Mouse (Mus musculus): ENCODE measurements around the gene Sema4b. TPM values are rescaled to one million over a fixed set of nuclear protein-coding genes. Genes with fewer than 3 reads are reported as not detected.

Sema4b gene
- polyA plus RNA-seq, 1 experiment from 2014 or later, result 25.7 TPM

- H3K27me3 ChIP-seq (ENCODE audit: control insufficient read depth, insufficient read depth, low read length), result no peaks in the 10 kb centered on the region
- no peaks in the 10 kb centered on the region for H3K9me3 ChIP-seq (ENCODE audit: control insufficient read depth, low read length)
- H3K9ac ChIP-seq (replicated peaks; ENCODE audit: low read depth, low read length), result no peak overlapping the region; the same call in 1 of the 2 replicates
- peaks cover 49% of the 10 kb centered on the region for H3K4me1 ChIP-seq (ENCODE audit: control insufficient read depth, insufficient read depth, low read length)
- peak overlapping the region; percentile 65 for H3K4me2 ChIP-seq (ENCODE audit: low read depth, low read length)
- no peak overlapping the region for H3K27ac ChIP-seq (ENCODE audit: low read depth, low read length)
- no peaks in the 10 kb centered on the region for H3K36me3 ChIP-seq (ENCODE audit: control insufficient read depth, insufficient read depth, low read length)
- 67% methylated on average over 11 of the region's 11 CpGs for WGBS
- peak overlapping the region; percentile 69 for H3K4me3 ChIP-seq (ENCODE audit: low read depth, low read length)
- ATAC-seq (ENCODE audit: low read depth), result no peak
Measured at GRCm38 (mm10) chr7:80199851-80200587, 13.4 kb downstream of the Sema4b start.

GRCm38 (mm10) chr7:80200588-80200945 lies 13.9 kb downstream of the Sema4b start:
- Histone ChIP-seq H3K9me3 (ENCODE audit: control insufficient read depth, low read length) (no peaks in the 10 kb centered on the region), H3K27ac (ENCODE audit: low read depth, low read length) (no peak overlapping the region), H3K27me3 (ENCODE audit: control insufficient read depth, insufficient read depth, low read length) (no peaks in the 10 kb centered on the region), H3K4me1 (ENCODE audit: control insufficient read depth, insufficient read depth, low read length) (peaks cover 49% of the 10 kb centered on the region), H3K4me2 (ENCODE audit: low read depth, low read length) (peak overlapping the region; percentile 65; the same call in 1 of the 2 replicates), H3K36me3 (ENCODE audit: control insufficient read depth, insufficient read depth, low read length) (no peaks in the 10 kb centered on the region), H3K4me3 (ENCODE audit: low read depth, low read length) (no peak overlapping the region), H3K9ac (replicated peaks; ENCODE audit: low read depth, low read length) (no peak overlapping the region)
- ATAC-seq (ENCODE audit: low read depth), result no peak
- WGBS, result 50% methylated on average over 6 of the region's 6 CpGs

DNA sequence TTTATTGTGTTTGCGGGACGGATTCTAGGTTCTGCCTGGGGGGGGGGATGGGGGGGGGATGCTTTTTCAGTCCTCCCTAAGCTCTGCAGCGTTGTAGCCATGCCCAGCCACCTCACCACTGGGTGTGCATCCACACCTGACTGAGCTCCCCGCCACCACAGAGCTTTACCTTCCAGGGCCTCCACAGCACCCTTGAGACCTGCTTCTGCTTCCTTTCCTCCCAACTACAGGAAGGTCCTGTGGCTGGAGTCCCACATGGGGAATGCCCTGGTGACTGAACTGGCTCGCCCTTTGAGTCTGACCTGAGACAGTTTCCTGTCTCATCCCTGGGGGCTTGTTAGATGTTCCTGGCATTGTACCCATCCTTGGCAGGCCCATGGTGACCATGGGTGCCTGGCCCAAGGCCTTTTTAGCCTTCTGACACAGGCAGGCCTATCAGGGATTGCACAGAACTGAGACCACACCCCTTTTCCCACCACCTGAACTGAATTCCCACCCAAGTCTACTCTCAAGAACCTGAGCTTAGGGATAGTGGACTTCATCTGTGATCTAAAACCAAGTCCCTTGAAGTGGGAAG lies 14.4 kb downstream of the Sema4b start:
- Histone ChIP-seq H3K4me3 (ENCODE audit: low read depth, low read length) (no peak overlapping the region), H3K36me3 (ENCODE audit: control insufficient read depth, insufficient read depth, low read length) (no peaks in the 10 kb centered on the region), H3K27ac (ENCODE audit: low read depth, low read length) (no peak overlapping the region), H3K4me2 (ENCODE audit: low read depth, low read length) (0 out of 2 replicates have a peak overlapping the region, but pooled peaks have one; percentile 6), H3K9me3 (ENCODE audit: control insufficient read depth, low read length) (no peaks in the 10 kb centered on the region), H3K27me3 (ENCODE audit: control insufficient read depth, insufficient read depth, low read length) (no peaks in the 10 kb centered on the region), H3K9ac (replicated peaks; ENCODE audit: low read depth, low read length) (no peak overlapping the region), H3K4me1 (ENCODE audit: control insufficient read depth, insufficient read depth, low read length) (peaks cover 49% of the 10 kb centered on the region)
- WGBS, result 83% methylated on average over 5 of the region's 5 CpGs
- ATAC-seq (ENCODE audit: low read depth), result no peak

DNA sequence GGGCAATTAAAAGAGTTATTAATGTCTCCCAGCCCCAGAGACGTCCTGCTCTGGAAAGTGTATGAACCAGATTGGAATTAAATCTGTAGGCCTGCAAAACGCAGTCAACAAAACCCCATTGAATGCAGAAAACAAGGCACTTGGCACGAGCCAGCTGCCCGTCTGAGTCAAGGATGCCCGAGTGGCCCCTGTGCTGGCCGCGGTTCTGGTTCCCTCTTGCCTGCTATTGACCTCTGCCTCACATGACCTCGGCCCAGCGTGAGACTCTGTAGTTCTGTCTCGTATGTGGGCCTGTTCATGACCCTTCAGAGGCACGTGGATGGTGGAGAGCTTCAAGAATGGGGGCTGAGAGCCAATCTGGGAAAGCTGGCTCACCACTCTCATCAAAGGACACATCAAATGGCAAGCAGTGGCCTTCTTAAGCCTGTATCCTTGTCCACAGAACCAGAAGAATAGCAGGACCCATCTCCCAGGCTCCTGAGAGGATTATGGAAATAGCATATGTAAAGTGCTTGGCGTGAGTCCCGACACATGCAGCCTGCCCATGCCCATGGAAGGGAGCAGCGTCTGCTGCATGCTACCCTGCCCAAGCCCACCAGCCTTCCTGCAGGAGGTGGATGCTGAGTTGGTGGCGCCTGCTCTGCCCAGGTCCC lies 15.4 kb downstream of the Sema4b start:
- H3K9ac ChIP-seq (replicated peaks; ENCODE audit: low read depth, low read length), result 0 out of 2 replicates have a peak overlapping the region, but pooled peaks have one; percentile 25

GRCm38 (mm10) chr7:80202961-80203360 lies 16.3 kb downstream of the Sema4b start:
- Histone ChIP-seq H3K27ac (ENCODE audit: low read depth, low read length) (peak overlapping the region; percentile 40; the same call in 1 of the 2 replicates), H3K4me2 (ENCODE audit: low read depth, low read length) (no peak overlapping the region), H3K9ac (replicated peaks; ENCODE audit: low read depth, low read length) (no peak overlapping the region), H3K36me3 (ENCODE audit: control insufficient read depth, insufficient read depth, low read length) (no peaks in the 10 kb centered on the region), H3K9me3 (ENCODE audit: control insufficient read depth, low read length) (no peaks in the 10 kb centered on the region), H3K4me1 (ENCODE audit: control insufficient read depth, insufficient read depth, low read length) (peaks cover 49% of the 10 kb centered on the region), H3K4me3 (ENCODE audit: low read depth, low read length) (no peak overlapping the region), H3K27me3 (ENCODE audit: control insufficient read depth, insufficient read depth, low read length) (no peaks in the 10 kb centered on the region)
- ATAC-seq (ENCODE audit: low read depth), result no peak
- 84% methylated on average over 5 of the region's 5 CpGs for WGBS

More for the DNA sequence above, 15.4 kb downstream of the Sema4b start:
- no peaks in the 10 kb centered on the region for H3K36me3 ChIP-seq (ENCODE audit: control insufficient read depth, insufficient read depth, low read length)
- H3K9me3 ChIP-seq (ENCODE audit: control insufficient read depth, low read length), result no peaks in the 10 kb centered on the region
- ATAC-seq (ENCODE audit: low read depth), result no peak
- H3K4me2 ChIP-seq (ENCODE audit: low read depth, low read length), result no peak overlapping the region
- H3K27ac ChIP-seq (ENCODE audit: low read depth, low read length), result 0 out of 2 replicates have a peak overlapping the region, but pooled peaks have one; percentile 4
- no peaks in the 10 kb centered on the region for H3K27me3 ChIP-seq (ENCODE audit: control insufficient read depth, insufficient read depth, low read length)
- WGBS, result 68% methylated on average over 15 of the region's 15 CpGs
- peaks cover 48% of the 10 kb centered on the region for H3K4me1 ChIP-seq (ENCODE audit: control insufficient read depth, insufficient read depth, low read length)
- H3K4me3 ChIP-seq (ENCODE audit: low read depth, low read length), result no peak overlapping the region

DNA sequence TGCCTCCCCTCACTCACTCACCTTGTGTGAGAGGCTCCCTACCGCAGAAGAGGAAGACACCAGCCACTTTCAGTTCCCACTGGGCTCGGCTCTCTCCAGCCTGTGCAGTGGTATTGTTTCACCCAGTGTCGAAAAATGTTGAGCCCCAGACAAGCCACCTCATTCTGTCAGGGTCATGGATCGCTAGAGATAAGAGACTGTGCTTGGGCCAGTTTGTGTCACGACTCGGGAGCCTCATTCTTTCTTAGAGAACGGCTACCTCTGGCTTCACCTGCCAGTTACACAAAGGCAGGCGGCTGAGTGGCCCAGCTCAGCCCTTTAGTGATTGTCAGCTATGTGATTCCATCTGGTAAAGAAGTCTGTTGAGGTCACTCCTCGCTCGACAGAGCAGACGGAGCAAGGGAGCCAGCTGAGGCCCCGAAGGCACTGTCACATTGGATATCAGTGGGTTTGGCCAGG lies 17.0 kb downstream of the Sema4b start:
- H3K9ac ChIP-seq (replicated peaks; ENCODE audit: low read depth, low read length), result no peak overlapping the region

DNA sequence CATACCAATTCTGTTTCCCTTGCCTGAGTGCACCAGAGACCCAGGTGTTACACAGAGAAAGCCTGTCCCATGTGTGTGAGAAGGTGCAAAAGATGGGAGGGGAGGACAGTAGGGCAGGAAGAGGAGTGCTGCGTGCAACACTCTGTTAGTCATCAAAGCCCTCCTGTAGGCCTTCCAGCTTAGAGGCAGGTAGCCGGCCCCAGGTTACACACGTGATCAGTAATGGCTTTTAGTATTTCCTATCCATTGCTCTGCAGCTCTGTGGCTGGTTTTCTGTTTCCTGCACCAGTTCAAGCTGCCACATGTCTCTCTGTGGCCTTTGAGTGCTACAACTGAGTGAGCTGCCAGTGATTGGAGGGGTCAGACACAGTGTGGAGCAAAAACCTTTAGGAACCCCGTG lies 17.7 kb downstream of the Sema4b start:
- no peak overlapping the region for H3K4me3 ChIP-seq (ENCODE audit: low read depth, low read length)
- H3K4me1 ChIP-seq (ENCODE audit: control insufficient read depth, insufficient read depth, low read length), result peaks cover 43% of the 10 kb centered on the region
- H3K9ac ChIP-seq (replicated peaks; ENCODE audit: low read depth, low read length), result no peak overlapping the region
- no peaks in the 10 kb centered on the region for H3K9me3 ChIP-seq (ENCODE audit: control insufficient read depth, low read length)
- ATAC-seq (ENCODE audit: low read depth), result no peak
- H3K4me2 ChIP-seq (ENCODE audit: low read depth, low read length), result no peak overlapping the region
- H3K36me3 ChIP-seq (ENCODE audit: control insufficient read depth, insufficient read depth, low read length), result no peaks in the 10 kb centered on the region
- 81% methylated on average over 4 of the region's 4 CpGs for WGBS
- no peak overlapping the region for H3K27ac ChIP-seq (ENCODE audit: low read depth, low read length)
- no peaks in the 10 kb centered on the region for H3K27me3 ChIP-seq (ENCODE audit: control insufficient read depth, insufficient read depth, low read length)

More for the DNA sequence above, 17.0 kb downstream of the Sema4b start:
- H3K27me3 ChIP-seq (ENCODE audit: control insufficient read depth, insufficient read depth, low read length), result no peaks in the 10 kb centered on the region
- H3K36me3 ChIP-seq (ENCODE audit: control insufficient read depth, insufficient read depth, low read length), result no peaks in the 10 kb centered on the region
- ATAC-seq (ENCODE audit: low read depth), result no peak
- H3K4me1 ChIP-seq (ENCODE audit: control insufficient read depth, insufficient read depth, low read length), result peaks cover 49% of the 10 kb centered on the region
- 41% methylated on average over 12 of the region's 12 CpGs for whole genome bisulfite sequencing
- no peak overlapping the region for H3K4me3 ChIP-seq (ENCODE audit: low read depth, low read length)
- no peaks in the 10 kb centered on the region for H3K9me3 ChIP-seq (ENCODE audit: control insufficient read depth, low read length)
- peak overlapping the region; percentile 40; the same call in 1 of the 2 replicates for H3K27ac ChIP-seq (ENCODE audit: low read depth, low read length)
- H3K4me2 ChIP-seq (ENCODE audit: low read depth, low read length), result no peak overlapping the region

DNA sequence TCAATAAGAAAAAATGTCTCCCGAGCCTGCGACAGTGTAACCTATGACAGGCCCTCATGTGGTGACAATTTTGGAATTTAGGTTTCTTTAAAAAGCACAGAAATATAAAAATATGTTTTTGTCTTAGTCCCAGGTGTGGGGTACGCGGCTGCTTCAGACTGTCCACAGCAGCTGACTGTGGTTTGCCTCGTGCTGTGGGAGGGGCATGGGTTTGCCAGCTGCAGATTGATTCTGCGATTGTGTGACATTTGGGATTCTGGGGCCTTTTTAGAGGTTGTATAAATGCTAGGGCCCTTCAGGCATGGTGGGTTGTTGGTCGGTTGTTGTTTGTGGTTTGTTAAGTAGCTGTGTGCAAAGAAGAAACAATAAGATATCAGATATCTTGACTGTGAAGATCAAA lies 18.3 kb downstream of the Sema4b start:
- H3K9ac ChIP-seq (replicated peaks; ENCODE audit: low read depth, low read length), result no peak overlapping the region
- 78% methylated on average over 7 of the region's 7 CpGs for WGBS
- no peak overlapping the region for H3K4me2 ChIP-seq (ENCODE audit: low read depth, low read length)
- no peak overlapping the region for H3K4me3 ChIP-seq (ENCODE audit: low read depth, low read length)
- no peaks in the 10 kb centered on the region for H3K27me3 ChIP-seq (ENCODE audit: control insufficient read depth, insufficient read depth, low read length)
- no peaks in the 10 kb centered on the region for H3K9me3 ChIP-seq (ENCODE audit: control insufficient read depth, low read length)
- H3K4me1 ChIP-seq (ENCODE audit: control insufficient read depth, insufficient read depth, low read length), result peaks cover 37% of the 10 kb centered on the region
- no peak overlapping the region for H3K27ac ChIP-seq (ENCODE audit: low read depth, low read length)
- no peaks in the 10 kb centered on the region for H3K36me3 ChIP-seq (ENCODE audit: control insufficient read depth, insufficient read depth, low read length)
- no peak for ATAC-seq (ENCODE audit: low read depth)
